Mouse (Mus musculus) bone marrow macrophage, adult 2 months (primary cell): ENCODE measurements around the gene Zfp784.
A peak's percentile ranks its signal among the peaks of the same experiment; 100 is the strongest.

Experiments
- CTCF ChIP-seq: IDR thresholded peaks from 2 replicates; pipeline ENCODE4 v1.5.1; 2012; ENCODE audit warnings: low read depth, mild to moderate bottlenecking, low read length, moderate library complexity
- POLR2A ChIP-seq: IDR thresholded peaks from 2 replicates; pipeline ENCODE4 v1.6.1; 2012; ENCODE audit warnings: mild to moderate bottlenecking, low read depth, low read length, borderline replicate concordance

DNA sequence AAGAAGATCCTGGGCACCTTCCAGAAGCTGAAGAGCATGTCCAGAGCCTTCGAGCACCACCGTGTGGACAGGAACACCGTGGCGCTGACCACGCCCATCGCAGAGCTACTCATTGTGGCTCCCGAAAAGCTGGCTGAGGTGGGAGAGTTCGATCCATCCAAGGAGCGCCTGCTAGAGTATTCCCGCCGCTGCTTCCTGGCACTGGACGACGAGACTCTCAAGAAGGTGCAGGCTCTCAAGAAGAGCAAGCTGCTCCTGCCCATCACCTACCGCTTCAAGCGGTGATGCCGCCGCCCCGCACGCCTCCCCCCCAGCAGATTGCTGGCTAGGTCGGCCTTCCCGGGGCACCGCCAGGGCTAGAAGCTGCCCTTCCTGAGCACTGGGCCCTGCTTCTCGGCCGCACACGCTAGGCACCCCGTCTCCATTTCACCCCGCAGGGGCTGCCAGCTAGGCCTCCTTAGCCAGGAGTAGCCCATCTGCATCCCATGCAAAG, 22.0 kb upstream of the Zfp784 start:
- TF ChIP-seq CTCF (0 out of 2 replicates have a peak, but pooled peaks have one; percentile 20), POLR2A (no peak)
